Mouse (Mus musculus) hindbrain, embryonic 13.5 days (tissue): ENCODE data around the gene Pacrg. TPM values are rescaled to one million over a fixed set of nuclear protein-coding genes. Genes with fewer than 3 reads are reported as not detected.

Source experiments
- ATAC-seq: fragments of 200-750 bp; cut with Nextera tagmentation; 2 replicates; pipeline ENCODE4 v1.8.0; 2017; ENCODE audit warnings: moderate TSS enrichment; ENCODE audit not compliant: low FRiP score
- H3K27ac ChIP-seq: fragments of 300-500 bp; sonication (generic); 2 replicates; pipeline ENCODE4 v1.5.1; 2015; ENCODE audit warnings: inconsistent platforms, mild to moderate bottlenecking, moderate library complexity
- H3K27me3 ChIP-seq: fragments of 300-500 bp; sonication (generic); 2 replicates; pipeline ENCODE4 v1.6.1; 2015; ENCODE audit warnings: mild to moderate bottlenecking, inconsistent platforms
- H3K36me3 ChIP-seq: fragments of 300-500 bp; sonication (generic); 2 replicates; pipeline ENCODE4 v1.6.1; 2015; ENCODE audit warnings: mild to moderate bottlenecking, inconsistent platforms
- H3K4me1 ChIP-seq: fragments of 300-500 bp; sonication (generic); replicated peaks from 2 replicates; pipeline ENCODE4 v1.6.1; 2015; ENCODE audit warnings: inconsistent platforms
- H3K4me2 ChIP-seq: fragments of 300-500 bp; sonication (generic); 2 replicates; pipeline ENCODE4 v1.6.1; 2015; ENCODE audit warnings: inconsistent platforms, mild to moderate bottlenecking, moderate library complexity
- H3K4me3 ChIP-seq: fragments of 300-500 bp; sonication (generic); 2 replicates; pipeline ENCODE4 v1.5.1; 2015; ENCODE audit warnings: mild to moderate bottlenecking, inconsistent platforms
- H3K9ac ChIP-seq: fragments of 300-500 bp; sonication (generic); 2 replicates; pipeline ENCODE4 v1.6.1; 2015; ENCODE audit warnings: mild to moderate bottlenecking, inconsistent platforms
- H3K9me3 ChIP-seq: fragments of 300-500 bp; sonication (generic); 2 replicates; pipeline ENCODE4 v1.6.1; 2016; ENCODE audit warnings: inconsistent platforms
- WGBS: fragments of 180-500 bp; shearing (Covaris S2); methylation state at CpG from one replicate; pipeline ENCODE4 v1.1.7; 2015; 5-methylcytosine and 5-hydroxymethylcytosine counted together
- polyA plus RNA-seq: library from polyadenylated mRNA; unstranded; fragments of >200 nt; fragmentation: Nextera tagmentation; extraction: Ambion mirVana; gene quantifications from 2 replicates; pipeline ENCODE4 v1.2.1, GENCODE M21; 2015

Gene Pacrg
- polyA plus RNA-seq, 1 experiment from 2014 or later: 18.8 TPM

- H3K4me3 ChIP-seq: no peak overlapping the region
- no peaks in the 10 kb centered on the region for H3K9me3 ChIP-seq
- ATAC-seq: no peak
- 0 out of 2 replicates have a peak, but pooled peaks cover 3% of the 10 kb centered on the region for H3K4me1 ChIP-seq
- no peaks in the 10 kb centered on the region for H3K27me3 ChIP-seq
- no peak overlapping the region for H3K4me2 ChIP-seq
- H3K27ac ChIP-seq: no peak overlapping the region; the same call in 1 of the 2 replicates
- 69% methylated on average over 4 of the region's 4 CpGs for WGBS
- H3K9ac ChIP-seq: no peak overlapping the region
- no peaks in the 10 kb centered on the region for H3K36me3 ChIP-seq
Observed at GRCm38 (mm10) chr17:10784401-10784920, 55.6 kb downstream of the Pacrg start.

- H3K9ac ChIP-seq: no peak overlapping the region
- H3K27me3 ChIP-seq: no peaks in the 10 kb centered on the region
- peaks cover 14% of the 10 kb centered on the region for H3K4me1 ChIP-seq
- peak overlapping the region; percentile 15 for H3K27ac ChIP-seq
- H3K4me2 ChIP-seq: no peak overlapping the region
- ATAC-seq: no peak
- no peaks in the 10 kb centered on the region for H3K9me3 ChIP-seq
- H3K36me3 ChIP-seq: no peaks in the 10 kb centered on the region
- H3K4me3 ChIP-seq: no peak overlapping the region
- WGBS: 25% methylated on average over 10 of the region's 10 CpGs
Observed at GRCm38 (mm10) chr17:10776503-10776902, 63.6 kb downstream of the Pacrg start.

GRCm38 (mm10) chr17:10774468-10774867 lies 65.6 kb downstream of the Pacrg start:
- Histone ChIP-seq H3K9ac (no peak overlapping the region), H3K4me3 (no peak overlapping the region), H3K27me3 (no peaks in the 10 kb centered on the region), H3K4me2 (no peak overlapping the region), H3K4me1 (peaks cover 22% of the 10 kb centered on the region), H3K9me3 (no peaks in the 10 kb centered on the region), H3K36me3 (no peaks in the 10 kb centered on the region), H3K27ac (no peak overlapping the region)
- ATAC-seq: no peak
- WGBS: 94% methylated on average over 1 of the region's 1 CpGs

- Histone ChIP-seq H3K27me3 (no peaks in the 10 kb centered on the region), H3K9ac (no peak overlapping the region), H3K4me3 (no peak overlapping the region), H3K4me1 (peaks cover 20% of the 10 kb centered on the region), H3K36me3 (no peaks in the 10 kb centered on the region), H3K4me2 (no peak overlapping the region), H3K9me3 (no peaks in the 10 kb centered on the region), H3K27ac (no peak overlapping the region)
- WGBS: 55% methylated on average over 3 of the region's 3 CpGs
- ATAC-seq: no peak
Observed at GRCm38 (mm10) chr17:10772207-10772606, 67.9 kb downstream of the Pacrg start.

GRCm38 (mm10) chr17:10769873-10770272 lies 70.2 kb downstream of the Pacrg start:
- Histone ChIP-seq H3K27me3 (no peaks in the 10 kb centered on the region), H3K4me3 (no peak overlapping the region), H3K9ac (no peak overlapping the region), H3K36me3 (no peaks in the 10 kb centered on the region), H3K9me3 (no peaks in the 10 kb centered on the region), H3K4me1 (peaks cover 9% of the 10 kb centered on the region), H3K27ac (peak overlapping the region; percentile 31), H3K4me2 (no peak overlapping the region)
- 54% methylated on average over 6 of the region's 6 CpGs for WGBS
- no peak for ATAC-seq

GRCm38 (mm10) chr17:10766735-10767406 lies 73.2 kb downstream of the Pacrg start:
- no peaks in the 10 kb centered on the region for H3K27me3 ChIP-seq
- ATAC-seq: no peak
- peaks cover 9% of the 10 kb centered on the region for H3K4me1 ChIP-seq
- H3K4me2 ChIP-seq: no peak overlapping the region
- H3K9ac ChIP-seq: no peak overlapping the region
- no peak overlapping the region for H3K4me3 ChIP-seq
- no peaks in the 10 kb centered on the region for H3K9me3 ChIP-seq
- no peak overlapping the region for H3K27ac ChIP-seq
- WGBS: 83% methylated on average over 10 of the region's 10 CpGs
- H3K36me3 ChIP-seq: no peaks in the 10 kb centered on the region

GRCm38 (mm10) chr17:10764343-10764742 lies 75.8 kb downstream of the Pacrg start:
- no peaks in the 10 kb centered on the region for H3K27me3 ChIP-seq
- no peaks in the 10 kb centered on the region for H3K9me3 ChIP-seq
- H3K9ac ChIP-seq: no peak overlapping the region
- no peak overlapping the region for H3K27ac ChIP-seq
- no peaks in the 10 kb centered on the region for H3K4me1 ChIP-seq
- no peak overlapping the region for H3K4me3 ChIP-seq
- H3K36me3 ChIP-seq: no peaks in the 10 kb centered on the region
- H3K4me2 ChIP-seq: no peak overlapping the region
- 90% methylated on average over 1 of the region's 1 CpGs for WGBS
- ATAC-seq: no peak

- no peak overlapping the region for H3K9ac ChIP-seq
- H3K4me1 ChIP-seq: no peaks in the 10 kb centered on the region
- no peaks in the 10 kb centered on the region for H3K36me3 ChIP-seq
- ATAC-seq: no peak
- H3K4me3 ChIP-seq: no peak overlapping the region
- WGBS: 94% methylated on average over 5 of the region's 5 CpGs
- H3K9me3 ChIP-seq: no peaks in the 10 kb centered on the region
- no peak overlapping the region for H3K4me2 ChIP-seq
- no peak overlapping the region for H3K27ac ChIP-seq
- no peaks in the 10 kb centered on the region for H3K27me3 ChIP-seq
Observed at GRCm38 (mm10) chr17:10757455-10757854, 82.7 kb downstream of the Pacrg start.

GRCm38 (mm10) chr17:10744709-10745461 lies 95.2 kb downstream of the Pacrg start:
- Histone ChIP-seq H3K27ac (peak overlapping the region; percentile 89), H3K27me3 (no peaks in the 10 kb centered on the region), H3K9me3 (no peaks in the 10 kb centered on the region), H3K4me2 (no peak overlapping the region), H3K9ac (0 out of 2 replicates have a peak overlapping the region, but pooled peaks have one; percentile 1), H3K4me1 (peaks cover 12% of the 10 kb centered on the region), H3K4me3 (no peak overlapping the region), H3K36me3 (no peaks in the 10 kb centered on the region)
- WGBS: 7% methylated on average over 4 of the region's 4 CpGs
- peak; percentile 93 for ATAC-seq

GRCm38 (mm10) chr17:10740083-10740482 lies 100.0 kb downstream of the Pacrg start:
- H3K27me3 ChIP-seq: no peaks in the 10 kb centered on the region
- no peak for ATAC-seq
- H3K4me1 ChIP-seq: peaks cover 12% of the 10 kb centered on the region
- H3K4me2 ChIP-seq: no peak overlapping the region
- 83% methylated on average over 2 of the region's 2 CpGs for WGBS
- H3K27ac ChIP-seq: no peak overlapping the region
- H3K9ac ChIP-seq: no peak overlapping the region
- H3K9me3 ChIP-seq: no peaks in the 10 kb centered on the region
- H3K4me3 ChIP-seq: no peak overlapping the region
- no peaks in the 10 kb centered on the region for H3K36me3 ChIP-seq

- ATAC-seq: no peak
- H3K4me2 ChIP-seq: no peak overlapping the region
- no peak overlapping the region for H3K4me3 ChIP-seq
- H3K36me3 ChIP-seq: no peaks in the 10 kb centered on the region
- no peaks in the 10 kb centered on the region for H3K27me3 ChIP-seq
- no peak overlapping the region for H3K9ac ChIP-seq
- H3K9me3 ChIP-seq: no peaks in the 10 kb centered on the region
- H3K4me1 ChIP-seq: no peaks in the 10 kb centered on the region
- H3K27ac ChIP-seq: no peak overlapping the region
Observed at GRCm38 (mm10) chr17:10737966-10738365, 102.1 kb downstream of the Pacrg start.

GRCm38 (mm10) chr17:10734733-10735132 lies 105.4 kb downstream of the Pacrg start:
- no peak overlapping the region for H3K9ac ChIP-seq
- no peaks in the 10 kb centered on the region for H3K27me3 ChIP-seq
- H3K36me3 ChIP-seq: no peaks in the 10 kb centered on the region
- no peaks in the 10 kb centered on the region for H3K9me3 ChIP-seq
- H3K4me1 ChIP-seq: no peaks in the 10 kb centered on the region
- no peak overlapping the region for H3K4me3 ChIP-seq
- H3K27ac ChIP-seq: peak overlapping the region; percentile 20; the same call in 1 of the 2 replicates
- no peak for ATAC-seq
- 73% methylated on average over 6 of the region's 6 CpGs for WGBS
- H3K4me2 ChIP-seq: no peak overlapping the region
